Mouse (Mus musculus): ENCODE data around the gene Tubg2. TPM values are rescaled to one million over a fixed set of nuclear protein-coding genes. Genes with fewer than 3 reads are reported as not detected.

The Tubg2 gene
- polyA plus RNA-seq, 1 experiment from 2014 or later, result 3.0 TPM

- H3K36me3 ChIP-seq (ENCODE audit: control insufficient read depth, insufficient read depth, low read length), result no peaks in the 10 kb centered on the region
- WGBS, result 1% methylated on average over 25 of the region's 25 CpGs
- 0 out of 2 replicates have a peak overlapping the region, but pooled peaks have one; percentile 31 for H3K9ac ChIP-seq (ENCODE audit: low read length)
- H3K9me3 ChIP-seq (ENCODE audit: control insufficient read depth, low read length), result no peaks in the 10 kb centered on the region
- DNase-seq (ENCODE audit: low spot score), result peak; percentile 33
- no peaks in the 10 kb centered on the region for H3K27me3 ChIP-seq (ENCODE audit: control insufficient read depth, insufficient read depth, low read length)
- no peak overlapping the region for H3K27ac ChIP-seq (replicated peaks)
- H3K4me1 ChIP-seq (replicated peaks; ENCODE audit: control insufficient read depth, insufficient read depth), result peaks cover 19% of the 10 kb centered on the region
- peak overlapping the region; percentile 52 for H3K4me2 ChIP-seq (replicated peaks; ENCODE audit: low read depth)
- H3K4me3 ChIP-seq (ENCODE audit: low read depth, low read length), result peak overlapping the region; percentile 31
- no peak for TF ChIP-seq EP300 (optimal IDR thresholded peaks at IDR 0.05)
- TF ChIP-seq CTCF (IDR thresholded peaks at IDR 0.05; ENCODE audit: low read depth), result peak; percentile 62
- ATAC-seq (ENCODE audit: low FRiP score, low TSS enrichment), result no peak
Measured at GRCm38 (mm10) chr11:101176117-101176691, 20.5 kb downstream of the Tubg2 start.

GRCm38 (mm10) chr11:101176933-101177773, 21.4 kb downstream of the Tubg2 start:
- Histone ChIP-seq H3K4me2 (replicated peaks; ENCODE audit: low read depth) (peak overlapping the region; percentile 52), H3K27me3 (ENCODE audit: control insufficient read depth, insufficient read depth, low read length) (no peaks in the 10 kb centered on the region), H3K9ac (ENCODE audit: low read length) (no peak overlapping the region), H3K4me3 (ENCODE audit: low read depth, low read length) (no peak overlapping the region; the same call in 1 of the 2 replicates), H3K36me3 (ENCODE audit: control insufficient read depth, insufficient read depth, low read length) (no peaks in the 10 kb centered on the region), H3K9me3 (ENCODE audit: control insufficient read depth, low read length) (no peaks in the 10 kb centered on the region), H3K4me1 (replicated peaks; ENCODE audit: control insufficient read depth, insufficient read depth) (peaks cover 19% of the 10 kb centered on the region), H3K27ac (replicated peaks) (no peak overlapping the region)
- DNase-seq (ENCODE audit: low spot score) (peak; percentile 68), ATAC-seq (ENCODE audit: low FRiP score, low TSS enrichment) (no peak)
- 39% methylated on average over 22 of the region's 22 CpGs for WGBS
- TF ChIP-seq EP300 (optimal IDR thresholded peaks at IDR 0.05) (no peak), CTCF (IDR thresholded peaks at IDR 0.05; ENCODE audit: low read depth) (peak; percentile 73)

- Histone ChIP-seq H3K36me3 (ENCODE audit: control insufficient read depth, insufficient read depth, low read length) (no peaks in the 10 kb centered on the region), H3K9me3 (ENCODE audit: control insufficient read depth, low read length) (no peaks in the 10 kb centered on the region), H3K4me3 (ENCODE audit: low read depth, low read length) (no peak overlapping the region), H3K27me3 (ENCODE audit: control insufficient read depth, insufficient read depth, low read length) (no peaks in the 10 kb centered on the region), H3K9ac (ENCODE audit: low read length) (no peak overlapping the region), H3K27ac (replicated peaks) (no peak overlapping the region), H3K4me2 (replicated peaks; ENCODE audit: low read depth) (no peak overlapping the region), H3K4me1 (replicated peaks; ENCODE audit: control insufficient read depth, insufficient read depth) (peaks cover 14% of the 10 kb centered on the region)
- no peak for TF ChIP-seq CTCF (IDR thresholded peaks at IDR 0.05; ENCODE audit: low read depth)
- TF ChIP-seq EP300 (optimal IDR thresholded peaks at IDR 0.05), result no peak
- ATAC-seq (ENCODE audit: low FRiP score, low TSS enrichment) (no peak), DNase-seq (ENCODE audit: low spot score) (no peak)
- WGBS, result 71% methylated on average over 36 of the region's 36 CpGs
Measured at GRCm38 (mm10) chr11:101178061-101179058, 22.7 kb downstream of the Tubg2 start.

- WGBS, result 81% methylated on average over 15 of the region's 15 CpGs
- H3K9ac ChIP-seq (ENCODE audit: low read length), result no peak overlapping the region
- H3K9me3 ChIP-seq (ENCODE audit: control insufficient read depth, low read length), result no peaks in the 10 kb centered on the region
- H3K4me2 ChIP-seq (replicated peaks; ENCODE audit: low read depth), result no peak overlapping the region
- no peak overlapping the region for H3K4me3 ChIP-seq (ENCODE audit: low read depth, low read length)
- no peak overlapping the region for H3K27ac ChIP-seq (replicated peaks)
- no peaks in the 10 kb centered on the region for H3K36me3 ChIP-seq (ENCODE audit: control insufficient read depth, insufficient read depth, low read length)
- TF ChIP-seq CTCF (IDR thresholded peaks at IDR 0.05; ENCODE audit: low read depth) (no peak), EP300 (optimal IDR thresholded peaks at IDR 0.05) (no peak)
- H3K27me3 ChIP-seq (ENCODE audit: control insufficient read depth, insufficient read depth, low read length), result no peaks in the 10 kb centered on the region
- H3K4me1 ChIP-seq (replicated peaks; ENCODE audit: control insufficient read depth, insufficient read depth), result peaks cover 8% of the 10 kb centered on the region
- DNase-seq (ENCODE audit: low spot score) (no peak), ATAC-seq (ENCODE audit: low FRiP score, low TSS enrichment) (no peak)
Measured at GRCm38 (mm10) chr11:101179306-101179705, 23.6 kb downstream of the Tubg2 start.

GRCm38 (mm10) chr11:101180261-101180660, 24.6 kb downstream of the Tubg2 start:
- no peaks in the 10 kb centered on the region for H3K36me3 ChIP-seq (ENCODE audit: control insufficient read depth, insufficient read depth, low read length)
- WGBS, result 54% methylated on average over 17 of the region's 17 CpGs
- no peak for TF ChIP-seq CTCF (IDR thresholded peaks at IDR 0.05; ENCODE audit: low read depth)
- no peak for TF ChIP-seq EP300 (optimal IDR thresholded peaks at IDR 0.05)
- H3K27me3 ChIP-seq (ENCODE audit: control insufficient read depth, insufficient read depth, low read length), result no peaks in the 10 kb centered on the region
- no peaks in the 10 kb centered on the region for H3K9me3 ChIP-seq (ENCODE audit: control insufficient read depth, low read length)
- no peak overlapping the region for H3K9ac ChIP-seq (ENCODE audit: low read length)
- ATAC-seq (ENCODE audit: low FRiP score, low TSS enrichment), result no peak
- H3K4me2 ChIP-seq (replicated peaks; ENCODE audit: low read depth), result no peak overlapping the region
- no peak for DNase-seq (ENCODE audit: low spot score)
- H3K4me3 ChIP-seq (ENCODE audit: low read depth, low read length), result no peak overlapping the region
- H3K4me1 ChIP-seq (replicated peaks; ENCODE audit: control insufficient read depth, insufficient read depth), result peaks cover 4% of the 10 kb centered on the region; the same call in 1 of the 2 replicates
- no peak overlapping the region for H3K27ac ChIP-seq (replicated peaks)

All from stomach, postnatal 0 days (tissue).